Mouse (Mus musculus) C2C12 (cell line): ENCODE measurements around the gene Coa5.

ENCODE experiments used
- CTCF ChIP-seq: IDR thresholded peaks from one replicate; pipeline ENCODE4 v1.5.1; 2011; ENCODE audit not compliant: control insufficient read depth, insufficient read depth, insufficient read length
- MAX ChIP-seq: IDR thresholded peaks from one replicate; pipeline ENCODE4 v1.6.1; 2011; ENCODE audit warnings: mild to moderate bottlenecking, control low read depth

DNA sequence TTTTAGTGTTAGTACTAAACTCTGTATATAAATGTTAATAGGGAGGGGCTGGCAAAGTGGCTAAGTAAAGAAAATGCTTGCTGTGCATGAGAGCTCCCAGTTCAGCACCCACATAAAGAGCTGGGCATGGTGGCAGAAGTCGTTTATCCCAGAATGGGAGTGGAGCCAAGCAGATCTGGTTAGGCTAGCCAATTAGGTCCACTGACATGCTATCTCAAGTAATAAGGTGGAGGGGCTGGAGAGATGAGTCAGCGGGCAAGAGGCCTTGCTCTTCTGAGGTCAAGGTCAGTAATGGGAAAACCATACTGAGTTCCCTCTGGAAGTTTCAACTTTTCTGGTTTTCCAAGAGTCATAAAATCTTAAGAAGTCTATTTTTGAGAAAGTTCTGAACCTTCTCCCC is 992 bp downstream of the Coa5 start:
- TF ChIP-seq CTCF (no peak), MAX (no peak)
